Mouse (Mus musculus): Measurements from ENCODE around the gene Ank. TPM values are rescaled to one million over a fixed set of nuclear protein-coding genes. Genes with fewer than 3 reads are reported as not detected.

The Ank gene
- polyA plus RNA-seq, 1 experiment, result 35.9 TPM

DNA sequence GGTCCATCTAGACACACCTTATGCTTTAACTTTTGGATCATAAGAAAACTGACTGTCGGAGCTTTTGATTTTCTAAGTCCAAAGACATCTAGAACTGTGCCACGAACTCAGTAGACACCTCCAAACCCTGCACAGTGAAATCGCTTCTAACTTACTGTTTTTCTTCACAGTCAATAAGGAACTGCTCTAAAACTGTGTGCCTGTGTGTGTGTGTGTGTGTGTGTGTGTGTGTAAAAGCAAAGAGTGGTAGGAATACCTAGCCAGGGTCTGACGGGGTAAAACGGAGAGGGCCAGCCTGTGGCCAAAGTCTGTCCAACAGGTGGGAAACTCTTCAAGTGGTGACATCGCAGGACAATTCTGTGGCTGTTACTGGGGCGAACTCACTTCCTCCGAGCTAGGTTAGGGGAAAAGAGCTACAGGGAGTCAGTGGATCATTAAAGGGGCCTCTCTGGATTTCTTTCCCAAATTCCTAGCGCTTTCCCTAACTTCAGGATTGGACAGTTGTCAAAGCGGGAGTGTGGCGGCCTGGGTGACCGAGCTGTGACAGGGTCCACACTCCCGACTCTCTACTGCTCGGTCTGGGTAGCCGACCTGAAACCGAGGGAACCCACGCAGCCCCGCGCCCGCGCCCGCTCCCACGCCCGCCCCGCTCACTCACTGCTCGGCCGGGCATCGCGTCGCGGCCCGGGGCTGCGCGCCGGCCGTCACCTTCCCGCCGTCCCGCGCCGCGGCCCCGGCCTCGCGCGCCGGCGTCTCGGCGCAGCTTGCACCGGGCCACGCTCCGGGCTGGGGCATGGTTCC is 163.5 kb downstream of the Ank start:
- TF ChIP-seq CTCF (IDR thresholded peaks at IDR 0.05; ENCODE audit: borderline replicate concordance, extremely low read depth, insufficient read depth, insufficient read length) (no peak), POLR2A (IDR thresholded peaks at IDR 0.05; ENCODE audit: borderline replicate concordance, extremely low read depth, insufficient read depth, insufficient read length, poor library complexity, severe bottlenecking) (no peak)
- DNase-seq (ENCODE audit: low read depth), result peak; percentile 20

DNA sequence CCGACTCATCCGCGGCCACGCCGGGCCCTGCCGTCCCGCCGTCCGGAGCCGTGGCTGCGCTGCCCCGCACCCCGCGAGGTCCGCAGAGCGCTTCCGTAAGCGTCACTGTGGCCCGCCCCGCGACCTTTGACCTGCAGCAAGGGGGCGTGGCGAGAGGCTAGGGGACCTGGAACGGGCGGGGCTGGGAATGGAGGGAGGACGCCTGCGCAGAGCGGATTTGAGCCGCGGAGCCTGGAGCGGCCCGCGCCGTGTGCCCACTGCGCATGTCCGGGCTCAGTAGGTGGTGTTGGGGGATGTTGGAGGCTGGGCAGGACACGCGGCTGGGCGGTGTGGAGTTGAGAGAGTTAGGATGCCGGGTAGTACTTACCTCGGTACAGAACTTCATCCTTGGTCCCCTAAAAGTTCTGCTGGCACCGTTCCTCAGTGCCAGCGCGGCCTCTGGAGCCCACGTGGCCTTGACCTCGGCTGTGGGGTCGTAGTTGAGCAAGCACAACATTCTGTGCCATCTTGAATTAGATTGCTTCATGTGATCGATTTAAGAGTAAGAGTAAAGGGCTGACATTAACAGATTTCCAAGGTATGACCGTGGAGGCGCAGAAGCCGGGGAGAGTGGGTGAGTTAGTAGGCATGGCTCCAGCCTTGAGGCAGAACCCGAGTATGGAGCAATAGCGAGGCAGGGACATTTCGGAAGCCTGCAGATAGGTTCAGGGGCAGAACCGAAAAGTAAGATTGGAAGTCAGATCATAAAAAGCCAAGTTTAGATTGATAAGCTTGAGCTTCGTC is 164.3 kb downstream of the Ank start, which contains the start of gene Otulin:
Otulin (minus strand) TSS at position 93 of the 783 bp plus-strand sequence.
- TF ChIP-seq POLR2A (IDR thresholded peaks at IDR 0.05; ENCODE audit: borderline replicate concordance, extremely low read depth, insufficient read depth, insufficient read length, poor library complexity, severe bottlenecking) (peak; percentile 66), CTCF (IDR thresholded peaks at IDR 0.05; ENCODE audit: borderline replicate concordance, extremely low read depth, insufficient read depth, insufficient read length) (no peak)
- DNase-seq (ENCODE audit: low read depth), result peak; percentile 98

GRCm38 (mm10) chr15:27633941-27634900 is 167.7 kb downstream of the Ank start:
- no peak for TF ChIP-seq CTCF (IDR thresholded peaks at IDR 0.05; ENCODE audit: borderline replicate concordance, extremely low read depth, insufficient read depth, insufficient read length)
- TF ChIP-seq POLR2A (IDR thresholded peaks at IDR 0.05; ENCODE audit: borderline replicate concordance, extremely low read depth, insufficient read depth, insufficient read length, poor library complexity, severe bottlenecking), result no peak
- peak; percentile 32 for DNase-seq (ENCODE audit: low read depth)

DNA sequence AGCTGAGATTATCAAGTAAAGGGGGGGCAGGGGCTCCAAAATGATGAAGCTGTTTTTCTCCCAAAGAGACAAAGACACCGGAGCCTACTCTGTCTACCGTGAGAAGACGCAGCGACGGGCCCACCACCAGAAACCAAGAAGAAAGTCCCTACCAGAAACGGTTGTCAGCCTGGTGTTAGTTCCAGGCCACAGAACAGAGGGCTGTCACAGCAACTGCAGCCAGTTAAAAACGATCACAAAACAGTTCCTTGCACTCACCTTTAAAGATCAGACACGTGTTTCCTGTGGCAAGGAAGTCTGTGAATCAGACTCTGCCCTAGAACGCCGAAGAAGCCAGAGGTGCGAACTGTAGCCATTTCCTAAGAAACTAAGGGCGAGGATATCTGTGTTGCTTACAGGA is 174.7 kb downstream of the Ank start:
- no peak for DNase-seq (ENCODE audit: low read depth)
- no peak for TF ChIP-seq POLR2A (IDR thresholded peaks at IDR 0.05; ENCODE audit: borderline replicate concordance, extremely low read depth, insufficient read depth, insufficient read length, poor library complexity, severe bottlenecking)
- TF ChIP-seq CTCF (IDR thresholded peaks at IDR 0.05; ENCODE audit: borderline replicate concordance, extremely low read depth, insufficient read depth, insufficient read length), result no peak

DNA sequence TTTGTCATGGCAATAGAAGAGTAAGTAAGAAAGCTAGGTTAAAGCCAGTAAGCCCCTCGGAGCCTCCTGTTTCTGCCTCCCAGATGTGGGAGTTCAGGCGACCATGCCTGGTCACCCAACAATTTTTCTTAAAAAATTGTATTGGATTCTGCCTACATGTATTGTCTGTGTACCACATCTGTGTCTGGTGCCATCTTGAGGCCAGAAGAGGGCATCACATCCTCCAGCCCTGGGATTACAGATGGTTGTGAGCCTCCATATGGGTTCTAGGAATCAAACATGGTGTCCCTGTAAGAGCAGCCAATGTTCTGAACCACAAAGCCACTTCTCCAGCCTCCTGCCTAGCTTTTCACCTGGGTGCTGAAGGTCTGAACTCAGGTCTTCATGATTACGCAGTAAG is 176.4 kb downstream of the Ank start:
- peak; percentile 22 for DNase-seq (ENCODE audit: low read depth)

More for the DNA sequence above, 176.4 kb downstream of the Ank start:
- TF ChIP-seq CTCF (IDR thresholded peaks at IDR 0.05; ENCODE audit: borderline replicate concordance, extremely low read depth, insufficient read depth, insufficient read length) (peak; percentile 53; the same call in 1 of the 2 replicates), POLR2A (IDR thresholded peaks at IDR 0.05; ENCODE audit: borderline replicate concordance, extremely low read depth, insufficient read depth, insufficient read length, poor library complexity, severe bottlenecking) (no peak)

Other genes with a start within 250 kb of the Ank start
- gene Otulin, start 164.0 kb downstream of the Ank start, polyA plus RNA-seq (2012; rRNA removed), result 23.7 and 24.2 TPM in 2 replicates
- 3.6 and 4.9 TPM in 2 replicates for gene Otulinl, start 214.9 kb downstream of the Ank start, polyA plus RNA-seq (2012; rRNA removed)